Mouse (Mus musculus): Measurements from ENCODE around the gene Tnfsf11. TPM values are rescaled to one million over a fixed set of nuclear protein-coding genes. Genes with fewer than 3 reads are reported as not detected.

Tnfsf11 gene
- polyA plus RNA-seq, 1 experiment from 2014 or later = 2.0 TPM

- Histone ChIP-seq H3K9ac (no peak overlapping the region), H3K9me3 (no peaks in the 10 kb centered on the region), H3K27me3 (no peaks in the 10 kb centered on the region), H3K36me3 (no peaks in the 10 kb centered on the region), H3K27ac (no peak overlapping the region), H3K4me1 (no peaks in the 10 kb centered on the region), H3K4me2 (no peak overlapping the region), H3K4me3 (no peak overlapping the region)
- WGBS = 90% methylated on average over 5 of the region's 5 CpGs
- ATAC-seq (ENCODE audit: insufficient number of reproducible peaks, insufficient read depth, low FRiP score, low TSS enrichment, low read depth) = no peak
Measured at GRCm38 (mm10) chr14:78246601-78247000, 61.2 kb downstream of the Tnfsf11 start.

DNA sequence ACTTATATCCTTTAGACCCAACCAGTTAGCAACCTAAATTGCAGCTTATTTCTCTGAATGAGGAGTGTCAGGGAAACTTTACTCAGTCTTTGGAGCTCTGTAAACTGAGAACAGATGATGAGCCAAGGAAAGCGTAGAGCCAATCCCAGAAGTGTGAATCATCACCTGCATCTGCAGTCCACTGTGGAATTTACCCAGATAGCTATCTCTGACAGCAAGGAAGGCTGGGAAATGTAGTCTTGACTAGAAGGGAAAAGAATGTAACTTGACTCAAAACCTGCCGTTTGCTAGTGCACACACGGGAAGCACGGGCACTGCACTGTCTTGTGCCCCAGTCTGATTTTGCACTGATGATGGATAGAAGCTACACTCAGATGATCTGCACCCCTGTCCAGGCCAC lies 63.0 kb downstream of the Tnfsf11 start:
- no peaks in the 10 kb centered on the region for H3K27me3 ChIP-seq
- H3K4me2 ChIP-seq = no peak overlapping the region
- no peak for ATAC-seq (ENCODE audit: insufficient number of reproducible peaks, insufficient read depth, low FRiP score, low TSS enrichment, low read depth)
- H3K36me3 ChIP-seq = no peaks in the 10 kb centered on the region
- H3K4me3 ChIP-seq = no peak overlapping the region
- H3K4me1 ChIP-seq = no peaks in the 10 kb centered on the region
- H3K27ac ChIP-seq = no peak overlapping the region
- 43% methylated on average over 4 of the region's 4 CpGs for WGBS
- H3K9me3 ChIP-seq = no peaks in the 10 kb centered on the region
- no peak overlapping the region for H3K9ac ChIP-seq

DNA sequence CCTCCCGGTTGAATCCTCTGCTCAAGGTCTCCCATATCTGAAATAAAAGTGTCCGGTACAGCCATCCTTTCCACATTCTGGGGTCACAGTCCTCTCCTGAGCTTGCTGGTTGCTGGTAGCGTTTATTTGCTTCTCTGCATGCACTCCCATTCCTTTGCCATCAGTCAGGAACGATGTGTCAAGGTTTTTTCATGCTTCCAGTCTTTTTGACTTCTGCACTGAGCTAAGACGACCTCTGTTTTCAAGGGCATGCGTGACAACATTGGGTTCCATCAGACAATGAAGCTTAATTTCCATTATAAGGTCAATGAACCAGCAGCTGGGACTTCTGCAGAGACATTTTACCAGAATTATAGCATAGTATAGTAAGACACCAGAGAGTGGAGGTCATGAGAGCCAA lies 68.5 kb downstream of the Tnfsf11 start:
- H3K4me1 ChIP-seq = peaks cover 5% of the 10 kb centered on the region; the same call in 1 of the 2 replicates
- H3K4me2 ChIP-seq = no peak overlapping the region
- no peak overlapping the region for H3K4me3 ChIP-seq
- no peaks in the 10 kb centered on the region for H3K9me3 ChIP-seq
- H3K9ac ChIP-seq = no peak overlapping the region
- ATAC-seq (ENCODE audit: insufficient number of reproducible peaks, insufficient read depth, low FRiP score, low TSS enrichment, low read depth) = no peak
- 90% methylated on average over 6 of the region's 6 CpGs for WGBS
- H3K36me3 ChIP-seq = no peaks in the 10 kb centered on the region
- H3K27ac ChIP-seq = no peak overlapping the region
- H3K27me3 ChIP-seq = no peaks in the 10 kb centered on the region

DNA sequence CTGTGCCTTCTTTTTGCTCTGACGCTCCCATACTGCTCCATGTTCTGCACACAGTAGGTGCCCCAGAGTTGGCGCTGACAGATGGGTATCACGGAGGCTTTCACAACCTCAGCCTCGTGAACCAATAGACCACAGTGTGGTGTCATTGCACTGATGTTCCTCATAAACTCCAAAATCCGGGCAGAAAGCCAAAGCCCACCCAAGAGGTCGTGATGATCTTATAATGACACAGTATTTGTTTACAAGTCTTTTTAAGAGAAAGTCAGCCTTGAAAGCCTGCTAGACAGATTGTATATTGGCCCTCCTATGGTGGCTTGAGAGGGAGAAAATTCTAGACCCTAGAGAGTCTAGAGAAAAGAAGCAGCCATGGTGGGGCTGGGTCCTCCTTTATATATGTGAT lies 70.6 kb downstream of the Tnfsf11 start:
- no peak overlapping the region for H3K9ac ChIP-seq
- H3K4me2 ChIP-seq = no peak overlapping the region
- no peak overlapping the region for H3K4me3 ChIP-seq
- no peak overlapping the region for H3K27ac ChIP-seq
- ATAC-seq (ENCODE audit: insufficient number of reproducible peaks, insufficient read depth, low FRiP score, low TSS enrichment, low read depth) = no peak
- no peaks in the 10 kb centered on the region for H3K36me3 ChIP-seq
- H3K4me1 ChIP-seq = peaks cover 5% of the 10 kb centered on the region; the same call in 1 of the 2 replicates
- WGBS = 63% methylated on average over 6 of the region's 6 CpGs
- no peaks in the 10 kb centered on the region for H3K27me3 ChIP-seq
- H3K9me3 ChIP-seq = no peaks in the 10 kb centered on the region

DNA sequence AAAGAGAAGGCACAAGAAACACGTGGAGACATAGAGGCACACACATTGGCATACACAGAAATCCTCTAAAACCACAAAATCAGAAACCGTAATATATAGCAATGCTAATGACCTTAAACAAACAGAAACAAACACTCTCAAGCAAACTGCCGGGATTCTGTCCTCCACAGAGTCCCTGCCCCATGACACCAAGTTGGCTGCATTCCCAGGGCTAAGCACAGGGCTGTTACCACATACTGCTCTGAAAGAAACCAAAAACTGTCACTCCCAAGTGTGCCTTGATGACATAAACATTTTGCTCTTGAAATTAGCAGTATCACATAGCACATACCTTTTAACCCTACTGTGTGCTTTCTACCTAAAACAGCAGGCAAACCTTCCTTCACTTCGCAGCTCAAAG lies 71.7 kb downstream of the Tnfsf11 start:
- no peak for ATAC-seq (ENCODE audit: insufficient number of reproducible peaks, insufficient read depth, low FRiP score, low TSS enrichment, low read depth)

GRCm38 (mm10) chr14:78235296-78235695 lies 72.5 kb downstream of the Tnfsf11 start:
- Histone ChIP-seq H3K9ac (no peak overlapping the region), H3K4me1 (peaks cover 5% of the 10 kb centered on the region; the same call in 1 of the 2 replicates), H3K4me3 (no peak overlapping the region), H3K36me3 (no peaks in the 10 kb centered on the region), H3K27ac (no peak overlapping the region), H3K9me3 (no peaks in the 10 kb centered on the region), H3K27me3 (no peaks in the 10 kb centered on the region), H3K4me2 (no peak overlapping the region)
- 38% methylated on average over 3 of the region's 3 CpGs for WGBS
- ATAC-seq (ENCODE audit: insufficient number of reproducible peaks, insufficient read depth, low FRiP score, low TSS enrichment, low read depth) = no peak

More for the DNA sequence above, 71.7 kb downstream of the Tnfsf11 start:
- no peaks in the 10 kb centered on the region for H3K36me3 ChIP-seq
- no peak overlapping the region for H3K4me3 ChIP-seq
- no peak overlapping the region for H3K9ac ChIP-seq
- no peak overlapping the region for H3K27ac ChIP-seq
- WGBS = 57% methylated on average over 4 of the region's 4 CpGs
- H3K27me3 ChIP-seq = no peaks in the 10 kb centered on the region
- no peak overlapping the region for H3K4me2 ChIP-seq
- no peaks in the 10 kb centered on the region for H3K9me3 ChIP-seq
- peaks cover 5% of the 10 kb centered on the region; the same call in 1 of the 2 replicates for H3K4me1 ChIP-seq

- H3K4me1 ChIP-seq = no peaks in the 10 kb centered on the region
- no peaks in the 10 kb centered on the region for H3K9me3 ChIP-seq
- no peak overlapping the region for H3K9ac ChIP-seq
- H3K4me3 ChIP-seq = no peak overlapping the region
- H3K4me2 ChIP-seq = no peak overlapping the region
- WGBS = 58% methylated on average over 4 of the region's 4 CpGs
- ATAC-seq (ENCODE audit: insufficient number of reproducible peaks, insufficient read depth, low FRiP score, low TSS enrichment, low read depth) = no peak
- no peak overlapping the region for H3K27ac ChIP-seq
- no peaks in the 10 kb centered on the region for H3K36me3 ChIP-seq
- no peaks in the 10 kb centered on the region for H3K27me3 ChIP-seq
Measured at GRCm38 (mm10) chr14:78229012-78229411, 78.8 kb downstream of the Tnfsf11 start.

Small RNA genes within 50 kb of the gene (microRNA-seq; reads per million reads assigned to microRNA genes)
- not detected for gene Gm23652

Other genes with a start within 250 kb of the Tnfsf11 start
- not detected in 2 replicates for gene Fam216b, start 219.0 kb downstream of the Tnfsf11 start, polyA plus RNA-seq (2015; fragmentation: Nextera tagmentation; extraction: Ambion mirVana)
- gene Akap11, start 228.8 kb upstream of the Tnfsf11 start, polyA plus RNA-seq (2015; fragmentation: Nextera tagmentation; extraction: Ambion mirVana) = 22.3 and 24.0 TPM in 2 replicates